In the genomic region with DNA sequence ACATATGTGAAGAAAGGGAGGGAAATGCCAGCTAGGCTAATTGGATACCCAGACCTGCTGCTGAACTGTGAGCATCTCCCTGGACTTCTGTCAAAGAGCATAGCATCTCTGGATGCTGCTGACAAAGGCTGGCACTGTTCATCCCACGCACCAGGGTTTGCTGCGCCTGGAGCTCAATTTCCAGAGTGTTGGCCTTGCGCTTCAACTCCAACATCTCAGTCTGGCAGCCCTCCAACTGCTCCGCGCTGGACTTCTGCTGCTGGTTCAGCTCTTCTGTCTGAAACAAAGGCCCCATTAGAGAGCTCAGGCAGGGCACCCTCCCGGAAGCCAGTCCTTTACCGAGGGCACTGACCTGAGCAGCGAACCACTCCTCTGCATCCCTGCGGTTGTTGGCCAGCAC, we compare ENCODE assay signal across 8 mouse cellular contexts. TPM values are rescaled to one million over a fixed set of nuclear protein-coding genes. Genes with fewer than 3 reads are reported as not detected.
DNase-seq lines count a peak whose midpoint lies in the region; ATAC-seq lines count a peak whose summit lies in the region.
"Had no signal": no experiment of that assay in that cellular context is flagged by ENCODE, and none has a peak within 500 bp of the region (broad histone marks: within the 10 kb centered on the region; RNA-seq: fewer than 3 reads in every experiment).

No protein-coding gene starts in this region.

- H3K4me2 ChIP-seq in lung, embryonic 16.5 days (ENCODE audit: low read depth, low read length): peak overlapping the region; percentile 4; the same call in 1 of the 2 replicates
- no peak overlapping the region for H3K4me2 ChIP-seq in intestine, embryonic 16.5 days (ENCODE audit: low read depth, low read length)
- H3K4me2 ChIP-seq: midbrain, embryonic 12.5 days had no signal

- WGBS in lung, embryonic 16.5 days: 47% methylated on average over 9 of the region's 9 CpGs
- WGBS in intestine, embryonic 16.5 days: 65% methylated on average over 9 of the region's 9 CpGs

- no peak for DNase-seq in lung, postnatal 25 days (ENCODE audit: low spot score)
- peak; percentile 84 to 91 for DNase-seq in cerebellum, postnatal 10 days
- peak; percentile 67 for DNase-seq in layer of hippocampus, adult 11-12 months (ENCODE audit: low spot score)
- peak; percentile 35 for DNase-seq in ovary, adult 18-20 months (ENCODE audit: low spot score)
- DNase-seq in thymus, postnatal 25 days: no peak

- no peak overlapping the region for H3K9ac ChIP-seq in lung, embryonic 16.5 days (ENCODE audit: low read length)
- H3K9ac ChIP-seq in intestine, embryonic 16.5 days (ENCODE audit: low read depth, low read length): no peak overlapping the region
- H3K9ac ChIP-seq: midbrain, embryonic 12.5 days had no signal

- no peaks in the 10 kb centered on the region for H3K4me1 ChIP-seq in lung, embryonic 16.5 days (replicated peaks; ENCODE audit: control insufficient read depth, insufficient read depth, low read length)
- H3K4me1 ChIP-seq in intestine, embryonic 16.5 days (ENCODE audit: control insufficient read depth, insufficient read depth, low read length): no peaks in the 10 kb centered on the region

- no peak overlapping the region; the same call in 1 of the 2 replicates for H3K27ac ChIP-seq in lung, embryonic 16.5 days (ENCODE audit: low read length)
- no peak overlapping the region for H3K27ac ChIP-seq in intestine, embryonic 16.5 days (ENCODE audit: low read length)
- H3K27ac ChIP-seq: midbrain, embryonic 12.5 days had no signal

- no peaks in the 10 kb centered on the region for H3K9me3 ChIP-seq in lung, embryonic 16.5 days (ENCODE audit: control insufficient read depth, low read length)
- no peaks in the 10 kb centered on the region for H3K9me3 ChIP-seq in intestine, embryonic 16.5 days (ENCODE audit: control insufficient read depth, low read length)
- H3K9me3 ChIP-seq: midbrain, embryonic 12.5 days had no signal

- no peak for ATAC-seq in lung, embryonic 16.5 days (ENCODE audit: low read depth)
- no peak for ATAC-seq in intestine, embryonic 16.5 days

- H3K4me3 ChIP-seq in lung, embryonic 16.5 days (ENCODE audit: low read length): no peak overlapping the region
- H3K4me3 ChIP-seq in intestine, embryonic 16.5 days (ENCODE audit: low read length): no peak overlapping the region
- H3K4me3 ChIP-seq: midbrain, embryonic 12.5 days had no signal

- no peaks in the 10 kb centered on the region for H3K36me3 ChIP-seq in lung, embryonic 16.5 days (ENCODE audit: control insufficient read depth, insufficient read depth, low read length)
- no peaks in the 10 kb centered on the region for H3K36me3 ChIP-seq in intestine, embryonic 16.5 days (ENCODE audit: control insufficient read depth, insufficient read depth, low read length)
- H3K36me3 ChIP-seq: midbrain, embryonic 12.5 days had no signal

- no peaks in the 10 kb centered on the region for H3K27me3 ChIP-seq in lung, embryonic 16.5 days (ENCODE audit: control insufficient read depth, insufficient read depth, low read depth, low read length)
- H3K27me3 ChIP-seq in intestine, embryonic 16.5 days (replicated peaks; ENCODE audit: control insufficient read depth, insufficient read depth, low read length): no peaks in the 10 kb centered on the region
- H3K27me3 ChIP-seq: midbrain, embryonic 12.5 days had no signal

RNA-seq across cellular contexts. Expression of gene Krt40, which starts 3.2 kb away (rescaled TPM):
- not detected in 2 replicates for polyA plus RNA-seq in lung, embryonic 16.5 days (2015; fragmentation: Nextera tagmentation; extraction: Ambion mirVana)
- polyA plus RNA-seq in intestine, embryonic 16.5 days (2015; fragmentation: Nextera tagmentation; extraction: Ambion mirVana): not detected in 2 replicates
- polyA plus RNA-seq: midbrain, embryonic 12.5 days had no signal

RNA-seq across cellular contexts. Expression of gene Krtap3-3, which starts 10.9 kb away (rescaled TPM):
- not detected in 2 replicates for polyA plus RNA-seq in lung, embryonic 16.5 days (2015; fragmentation: Nextera tagmentation; extraction: Ambion mirVana)
- polyA plus RNA-seq in intestine, embryonic 16.5 days (2015; fragmentation: Nextera tagmentation; extraction: Ambion mirVana): not detected in 2 replicates
- polyA plus RNA-seq: midbrain, embryonic 12.5 days had no signal

RNA-seq across cellular contexts. Expression of gene Krtap3-2, which starts 16.9 kb away (rescaled TPM):
- not detected in 2 replicates for polyA plus RNA-seq in lung, embryonic 16.5 days (2015; fragmentation: Nextera tagmentation; extraction: Ambion mirVana)
- polyA plus RNA-seq in intestine, embryonic 16.5 days (2015; fragmentation: Nextera tagmentation; extraction: Ambion mirVana): not detected in 2 replicates
- polyA plus RNA-seq: midbrain, embryonic 12.5 days had no signal

RNA-seq across cellular contexts. Expression of gene Krt39, which starts 18.6 kb away (rescaled TPM):
- not detected in 2 replicates for polyA plus RNA-seq in lung, embryonic 16.5 days (2015; fragmentation: Nextera tagmentation; extraction: Ambion mirVana)
- polyA plus RNA-seq in intestine, embryonic 16.5 days (2015; fragmentation: Nextera tagmentation; extraction: Ambion mirVana): not detected in 2 replicates
- polyA plus RNA-seq: midbrain, embryonic 12.5 days had no signal

RNA-seq across cellular contexts. Expression of gene Gm11939, which starts 19.5 kb away (rescaled TPM):
- polyA plus RNA-seq in lung, embryonic 16.5 days (2015; fragmentation: Nextera tagmentation; extraction: Ambion mirVana): not detected in 2 replicates
- polyA plus RNA-seq in intestine, embryonic 16.5 days (2015; fragmentation: Nextera tagmentation; extraction: Ambion mirVana): not detected in 2 replicates
- polyA plus RNA-seq: midbrain, embryonic 12.5 days had no signal

Comparison
In these comparisons a context has a peak if more than half of its experiments do, and no peak if none do; other contexts are left out.
1. DNase-seq: peak in cerebellum, postnatal 10 days (2 of 2), layer of hippocampus, adult 11-12 months (single experiment) and ovary, adult 18-20 months (single experiment); none in lung, postnatal 25 days (single experiment) and thymus, postnatal 25 days (single experiment).